Mouse (Mus musculus) kidney, adult 11 months (tissue): ENCODE results near the gene Tmem40.
A peak's percentile ranks its signal among the peaks of the same experiment; 100 is the strongest.

Experiments
- DNase-seq: peaks from one replicate; pipeline ENCODE4 v3.0.0; 2022

The Tmem40 gene

DNA sequence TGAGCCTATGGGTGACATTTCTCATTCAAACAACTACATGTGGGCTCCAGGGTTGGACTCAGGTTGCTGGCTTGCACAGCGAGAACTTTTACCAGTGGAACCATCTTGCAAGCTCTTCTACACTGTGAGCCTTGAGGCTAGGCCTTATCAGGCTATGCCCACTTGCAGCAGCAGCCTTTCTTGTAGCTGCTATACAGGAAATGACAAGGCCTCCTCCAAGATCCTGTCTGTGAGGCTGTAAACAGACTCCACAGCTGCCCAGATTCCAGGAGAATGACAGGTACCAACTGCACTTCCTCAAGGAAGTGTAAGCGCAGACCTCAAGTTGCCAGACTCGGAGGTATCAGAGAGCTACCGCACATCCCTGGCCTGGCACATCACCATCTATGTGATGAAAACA lies 6.0 kb upstream of the Tmem40 start:
- peak; percentile 19 for DNase-seq

DNA sequence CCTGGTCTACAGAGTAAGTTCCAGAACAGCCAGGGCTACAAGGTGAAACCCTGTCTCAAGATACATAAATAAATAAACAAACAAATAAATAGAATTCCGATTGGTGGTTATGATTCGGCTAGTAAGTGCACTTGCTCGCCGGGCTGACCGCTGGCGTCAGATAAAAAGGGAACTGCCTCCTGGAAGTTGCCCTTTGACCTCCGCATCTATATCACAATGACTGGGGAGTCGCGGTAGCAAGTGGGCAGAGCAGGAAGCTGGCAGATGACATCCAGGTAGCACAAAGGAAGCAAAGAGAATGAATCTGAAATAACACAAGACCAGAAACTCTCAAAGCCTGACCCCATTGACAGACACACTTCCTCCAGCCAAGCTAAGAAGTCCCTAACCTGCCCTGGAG lies 5.1 kb upstream of the Tmem40 start:
- DNase-seq: no peak

DNA sequence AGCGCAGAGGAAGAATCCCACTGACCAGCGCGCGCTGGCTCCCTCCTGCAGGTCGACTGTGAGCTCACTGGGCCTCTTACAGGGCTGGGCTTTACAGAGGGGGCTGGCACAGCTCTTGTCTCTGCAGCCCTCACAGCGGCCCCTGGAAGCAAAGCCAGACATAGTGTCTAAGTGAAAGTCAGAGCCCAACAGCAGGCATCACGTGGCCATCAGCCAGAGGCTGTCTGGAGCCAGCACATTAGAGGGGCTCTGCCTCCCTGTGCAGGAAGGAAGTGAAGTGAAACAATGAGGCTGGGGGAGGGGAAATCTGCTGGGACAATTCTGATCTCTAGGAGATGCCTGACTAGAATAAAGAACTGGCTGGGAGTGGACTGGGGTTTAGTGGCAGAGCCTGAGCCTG lies 2.0 kb upstream of the Tmem40 start:
- peak; percentile 55 for DNase-seq

GRCm38 (mm10) chr6:115760982-115761381 lies 1.2 kb downstream of the Tmem40 start:
- DNase-seq: no peak

GRCm38 (mm10) chr6:115760137-115760536 lies 2.1 kb downstream of the Tmem40 start:
- no peak for DNase-seq

- peak; percentile 22 for DNase-seq
Observed at GRCm38 (mm10) chr6:115759461-115759860, 2.7 kb downstream of the Tmem40 start.

DNA sequence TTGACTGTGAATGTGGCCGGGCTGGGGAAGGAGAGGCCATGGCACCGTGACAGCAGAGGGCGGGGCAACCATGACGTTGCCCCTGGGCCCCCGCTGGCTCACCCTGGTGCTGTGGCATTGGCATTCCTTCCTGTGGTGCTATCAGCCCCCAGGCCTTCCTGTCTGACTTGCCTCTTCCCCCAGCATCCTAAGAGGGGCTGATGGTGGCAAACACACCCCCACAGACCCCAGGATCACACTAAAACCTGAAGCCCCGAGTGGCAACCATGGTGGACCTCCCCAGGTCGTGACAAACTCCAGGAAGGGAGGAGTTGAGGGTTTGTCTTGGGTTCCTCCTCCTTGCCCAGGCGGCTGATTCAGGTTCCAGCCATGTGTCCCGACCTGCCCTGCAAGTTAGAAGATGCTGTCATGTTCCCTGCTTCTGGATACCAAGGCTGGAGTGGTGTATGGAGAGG lies 3.2 kb downstream of the Tmem40 start:
- DNase-seq: no peak

DNA sequence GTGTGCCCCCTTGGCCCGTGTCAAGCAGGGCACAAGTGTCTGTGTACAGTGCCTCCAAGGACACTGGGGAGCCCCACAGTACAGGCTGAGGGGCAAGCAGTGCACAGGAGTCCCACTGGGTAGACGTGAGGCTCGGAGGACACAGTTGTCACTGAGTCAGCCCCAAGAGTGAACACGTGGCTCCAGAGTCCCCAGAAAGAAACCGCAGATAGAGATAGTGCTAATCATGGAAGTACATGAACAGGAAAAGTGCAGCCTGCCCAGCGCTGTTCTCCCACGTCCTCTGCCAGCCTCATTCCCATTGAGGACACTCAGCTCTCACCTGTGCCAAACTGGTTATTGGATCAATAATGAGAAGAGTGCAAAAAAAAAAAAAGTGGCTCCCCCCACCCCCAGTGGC lies 6.7 kb downstream of the Tmem40 start:
- DNase-seq: no peak

DNA sequence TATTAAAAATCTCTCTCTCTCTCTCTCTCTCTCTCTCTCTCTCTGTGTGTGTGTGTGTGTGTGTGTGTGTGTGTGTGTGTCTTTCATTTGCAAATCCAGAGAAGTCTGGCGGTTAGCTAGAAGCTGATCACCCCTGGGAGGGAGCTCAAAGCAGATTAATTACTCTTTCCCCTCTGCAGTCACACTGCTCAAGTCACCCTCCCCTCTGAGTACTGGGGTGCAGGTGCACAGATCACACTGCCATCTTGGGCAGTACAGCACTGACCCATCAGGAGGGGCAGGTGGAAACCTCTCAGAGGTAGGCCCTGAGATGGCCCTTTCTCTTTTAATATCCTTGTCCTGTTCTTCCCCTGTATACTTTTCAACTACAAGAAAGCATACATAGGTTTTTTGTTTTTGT lies 15.9 kb downstream of the Tmem40 start:
- DNase-seq: no peak

DNA sequence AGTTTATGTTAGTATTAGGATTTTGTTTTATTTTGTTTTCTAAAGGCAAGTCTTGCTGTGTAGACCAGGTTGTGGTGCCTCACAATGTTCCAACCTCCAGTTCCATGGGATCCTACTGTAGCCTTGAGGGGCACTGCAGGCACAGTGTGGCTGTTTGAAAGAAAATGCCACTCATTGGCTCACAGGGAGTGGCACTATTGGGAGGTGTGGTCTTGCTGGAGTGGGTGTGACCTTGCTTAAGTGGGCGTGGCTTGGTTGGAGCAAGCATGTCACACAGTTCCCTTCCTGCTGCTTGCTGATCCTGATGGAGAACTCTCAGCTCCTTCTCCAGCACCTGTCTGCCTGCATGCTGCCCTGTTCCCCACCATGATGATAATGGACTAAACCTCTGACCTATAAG lies 18.6 kb downstream of the Tmem40 start:
- no peak for DNase-seq

- DNase-seq: no peak
Observed at GRCm38 (mm10) chr6:115739056-115739455, 23.2 kb downstream of the Tmem40 start.

- DNase-seq: no peak
Observed at GRCm38 (mm10) chr6:115734909-115735308, 27.3 kb downstream of the Tmem40 start.

DNA sequence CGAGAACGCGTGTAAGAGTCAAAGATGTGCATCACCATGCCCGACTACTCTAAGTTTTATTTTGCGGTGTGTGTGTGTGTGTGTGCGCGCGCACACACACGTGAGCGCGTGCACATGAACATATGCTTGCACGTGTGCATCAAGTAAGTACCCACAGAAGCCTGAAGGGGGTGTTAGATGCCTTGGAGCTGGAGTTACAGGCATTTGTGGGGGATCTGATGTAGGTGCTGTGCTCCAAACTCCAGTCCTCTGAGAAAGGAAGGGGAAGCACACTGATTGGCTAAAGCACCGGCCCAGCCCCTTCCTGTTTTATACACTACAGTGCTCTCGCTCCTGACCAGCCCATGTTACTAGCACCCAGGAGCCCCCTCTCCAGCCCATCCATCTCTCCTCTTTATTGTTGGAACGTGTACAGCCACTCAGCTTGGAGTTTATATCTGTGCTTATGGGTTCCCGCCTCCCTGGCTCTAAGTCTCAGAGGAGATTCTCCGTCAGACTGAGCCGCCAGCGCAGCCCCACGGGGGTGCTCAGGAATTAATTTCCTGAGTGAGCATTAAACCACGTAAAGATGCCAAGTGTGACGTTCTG lies 29.8 kb downstream of the Tmem40 start:
- no peak for DNase-seq

- no peak for DNase-seq
Observed at GRCm38 (mm10) chr6:115730560-115731342, 31.5 kb downstream of the Tmem40 start.

DNA sequence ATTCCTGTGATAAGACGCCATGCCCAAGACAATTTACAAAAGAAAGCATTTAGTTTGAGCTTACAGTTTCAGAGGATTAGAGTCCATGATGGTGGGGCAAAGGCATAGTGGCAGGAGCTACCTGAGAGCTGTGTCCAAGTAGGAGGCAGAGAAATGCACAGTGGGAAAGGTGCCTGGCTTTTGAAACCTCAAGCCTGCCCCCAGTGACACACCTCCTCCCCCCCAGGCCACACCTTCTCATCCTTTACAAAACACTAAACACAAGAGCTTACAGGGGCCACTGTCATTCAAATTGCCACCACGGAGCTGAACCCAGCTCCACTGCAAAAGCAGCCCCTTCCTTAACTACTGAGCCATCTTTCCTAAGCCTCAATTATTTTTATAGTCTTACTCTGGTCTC lies 34.6 kb downstream of the Tmem40 start:
- no peak for DNase-seq

DNA sequence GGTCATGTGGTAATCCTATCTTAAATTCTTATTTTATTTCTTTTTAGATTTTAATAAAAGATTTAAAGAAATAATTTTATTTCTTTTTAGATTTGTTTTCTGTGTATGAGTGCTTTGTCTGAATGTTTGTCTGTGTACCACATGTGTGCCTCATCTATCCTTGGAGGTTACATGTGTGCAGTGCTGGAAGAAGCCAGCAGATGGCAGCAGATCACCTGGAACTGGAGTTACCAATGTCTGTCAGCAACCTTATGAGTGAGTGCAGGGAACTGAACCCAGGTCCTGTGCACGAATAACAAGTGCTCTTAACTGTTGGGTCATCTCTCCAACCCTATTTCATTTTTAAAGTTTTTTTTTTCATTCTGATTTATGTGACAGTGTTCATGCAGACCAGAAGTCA lies 35.1 kb downstream of the Tmem40 start:
- DNase-seq: peak; percentile 39

- no peak for DNase-seq
Observed at GRCm38 (mm10) chr6:115722246-115722645, 40.0 kb downstream of the Tmem40 start.

DNA sequence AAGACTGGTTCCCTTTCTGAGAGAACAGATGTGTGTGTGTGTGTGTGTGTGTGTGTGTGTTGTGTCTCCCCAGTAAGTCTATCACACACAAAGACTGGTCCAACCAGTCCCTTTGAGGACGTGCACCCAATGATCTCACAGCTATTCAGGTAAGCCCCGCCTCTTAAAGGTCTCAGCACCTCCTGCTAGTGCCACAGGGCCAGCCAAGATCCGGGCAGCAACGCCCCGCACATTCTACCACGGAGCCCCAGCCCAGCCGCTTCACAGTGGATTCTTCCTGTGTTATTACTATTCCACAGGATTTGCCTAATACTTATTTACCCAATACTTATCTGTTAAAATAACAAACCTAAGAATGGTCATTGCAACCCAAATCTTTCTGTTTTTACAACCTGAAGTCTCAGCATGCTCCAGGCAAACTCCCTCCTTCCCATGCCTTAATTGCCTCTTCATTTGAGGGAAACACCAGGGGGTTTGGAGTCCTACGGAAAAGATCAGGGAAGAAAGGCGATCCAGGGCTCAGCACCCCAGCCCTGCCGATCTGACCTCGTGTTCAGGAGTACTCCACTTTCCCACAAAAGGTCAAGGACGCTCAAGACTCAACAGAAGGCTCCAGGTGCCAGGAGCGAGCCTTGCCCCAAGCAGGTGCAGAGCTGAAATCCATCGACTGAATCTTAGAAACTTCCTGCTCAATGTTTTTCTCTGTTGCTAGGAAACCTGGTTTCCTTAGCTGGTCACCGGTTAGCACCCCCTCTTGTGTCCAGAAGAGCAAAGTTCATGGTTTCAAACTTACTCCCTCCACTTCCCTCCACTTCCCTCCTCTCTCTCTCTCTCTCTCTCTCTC lies 44.3 kb downstream of the Tmem40 start:
- peak; percentile 84 for DNase-seq

DNA sequence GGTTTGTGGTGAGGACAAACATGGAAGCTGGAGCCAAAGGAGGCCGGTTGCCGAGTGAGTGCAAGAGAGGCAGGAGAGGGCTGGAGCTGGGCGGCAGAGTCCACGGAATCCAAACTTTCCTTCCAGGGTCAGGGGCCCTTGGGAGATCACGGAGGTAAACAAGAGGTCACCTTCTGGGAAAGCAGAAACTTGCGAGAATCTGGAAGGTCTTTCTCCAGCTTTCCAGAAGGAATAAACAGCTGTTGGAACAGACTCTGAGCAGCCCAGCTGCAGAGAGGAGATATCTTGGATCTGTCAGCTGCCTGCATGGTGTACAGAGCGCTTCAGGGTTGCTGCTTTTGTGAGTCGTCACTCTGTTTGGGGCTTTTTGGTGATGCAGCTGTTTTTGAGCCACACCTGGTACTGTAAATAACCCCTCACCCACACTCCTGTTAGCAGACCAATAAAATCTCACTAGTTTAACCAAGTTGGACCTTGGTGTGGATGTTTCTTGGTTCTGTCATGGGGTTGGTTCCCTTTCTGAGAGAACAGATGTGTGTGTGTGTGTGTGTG lies 45.0 kb downstream of the Tmem40 start:
- peak; percentile 21 for DNase-seq

- DNase-seq: no peak
Observed at GRCm38 (mm10) chr6:115711261-115711660, 50.9 kb downstream of the Tmem40 start.

DNA sequence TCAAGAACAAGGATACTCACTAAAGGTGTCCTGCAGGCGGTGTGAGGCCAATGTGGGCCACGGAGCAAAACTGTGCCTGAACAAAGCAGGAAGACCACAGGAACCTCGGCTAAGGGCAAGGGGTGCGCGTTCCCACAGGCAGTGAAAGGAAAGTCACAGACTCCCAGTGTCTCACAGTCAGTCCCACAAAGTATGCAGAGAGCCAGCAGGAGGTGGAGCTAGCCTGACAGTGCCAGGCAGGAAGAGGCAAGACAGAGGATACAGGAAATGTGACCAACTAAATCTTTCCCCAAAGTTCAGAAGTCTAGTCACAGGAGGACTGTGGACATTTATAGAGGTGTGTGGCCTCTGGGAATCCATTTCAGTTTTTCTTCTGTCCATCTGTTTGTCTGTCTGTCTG lies 59.3 kb downstream of the Tmem40 start:
- DNase-seq: no peak

DNA sequence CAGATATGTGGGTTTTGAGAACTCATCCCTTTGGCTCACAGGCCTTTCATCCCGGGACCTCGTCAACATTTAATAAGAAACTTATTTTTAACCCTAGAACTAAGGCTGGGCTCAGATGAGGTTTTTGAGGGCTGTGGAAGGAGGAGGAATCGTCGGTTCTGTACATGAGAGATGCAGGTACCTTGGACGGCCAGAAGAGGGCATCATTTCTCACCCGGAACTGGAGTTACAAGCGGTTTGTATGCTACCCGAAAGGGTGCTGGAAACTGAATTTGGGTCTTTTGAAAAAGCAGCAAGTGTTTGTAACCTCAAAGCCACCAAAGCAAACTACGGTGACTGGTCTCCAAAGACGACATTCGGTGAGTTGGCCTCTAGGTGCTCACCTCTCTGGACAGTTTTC lies 60.9 kb downstream of the Tmem40 start:
- DNase-seq: no peak

DNA sequence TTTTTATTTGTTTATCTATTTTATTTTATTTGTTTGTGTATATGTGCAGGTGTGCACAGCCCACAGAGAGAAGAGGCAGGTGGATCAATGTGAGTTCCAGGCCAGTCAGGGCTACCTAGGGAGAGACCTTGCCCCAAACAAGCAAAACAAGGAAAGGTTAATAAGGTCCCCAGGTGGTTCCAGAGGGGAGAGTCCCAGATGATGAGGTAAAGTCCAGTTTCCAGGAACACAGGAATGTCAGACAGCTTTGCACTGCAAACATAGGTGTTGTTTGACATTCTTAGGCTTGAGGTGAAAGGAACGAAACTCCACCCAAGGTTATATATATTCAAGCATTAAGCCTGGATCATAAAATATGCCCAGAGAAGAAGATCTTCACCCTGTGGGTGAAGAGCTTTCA lies 61.4 kb downstream of the Tmem40 start:
- no peak for DNase-seq

DNA sequence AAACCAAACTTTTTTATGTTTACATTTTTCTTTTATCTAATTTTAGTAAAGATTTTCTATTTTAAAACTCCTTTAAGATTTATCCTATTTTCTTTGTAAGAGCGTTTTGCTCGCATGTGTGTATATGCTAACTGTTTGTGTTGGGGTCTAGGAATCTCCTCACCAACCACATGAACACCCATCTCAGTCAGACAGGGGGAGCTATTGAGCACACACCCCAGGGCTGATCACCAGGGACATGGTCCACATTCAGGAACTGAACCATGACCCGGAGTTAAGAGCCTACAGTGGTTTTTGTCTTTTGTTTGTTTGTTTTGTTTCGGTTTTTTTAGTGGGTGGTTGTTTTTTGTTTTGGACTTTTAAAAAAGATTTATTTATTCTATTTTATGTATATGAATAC lies 63.5 kb downstream of the Tmem40 start:
- DNase-seq: no peak
